Mouse (Mus musculus): ENCODE data around the gene Mctp1.
"Not testable (repeated sequence)": the region's sequence is repeated elsewhere in the genome, so short reads cannot be mapped to it uniquely, and the experiment has no call there.

Gene Mctp1

GRCm38 (mm10) chr13:76481601-76482000 is 97.3 kb downstream of the Mctp1 start:
- no peak for DNase-seq (ENCODE audit: low read depth in 1 of 2, low spot score in 2 of 2)

DNA sequence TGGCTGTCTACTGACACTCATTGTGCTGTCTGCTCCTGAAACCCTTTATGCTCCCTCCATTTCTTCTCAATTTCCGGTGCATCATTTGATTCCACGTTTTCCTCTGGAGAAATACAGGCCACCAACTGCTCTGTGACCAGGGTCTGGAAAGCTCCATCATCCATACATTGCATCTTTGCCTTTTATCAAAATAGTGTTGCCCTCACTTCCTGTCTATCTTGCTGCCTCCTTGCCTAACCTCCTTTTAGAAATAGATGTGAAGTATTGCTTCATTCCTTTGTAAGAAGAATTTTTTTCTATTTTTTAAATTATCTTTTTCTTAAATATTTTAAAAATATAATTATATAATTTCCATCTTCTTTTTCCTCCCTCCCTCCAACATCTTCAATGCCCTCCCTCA is 98.7 kb downstream of the Mctp1 start:
- DNase-seq (ENCODE audit: low read depth in 1 of 2, low spot score in 2 of 2): no peak

DNA sequence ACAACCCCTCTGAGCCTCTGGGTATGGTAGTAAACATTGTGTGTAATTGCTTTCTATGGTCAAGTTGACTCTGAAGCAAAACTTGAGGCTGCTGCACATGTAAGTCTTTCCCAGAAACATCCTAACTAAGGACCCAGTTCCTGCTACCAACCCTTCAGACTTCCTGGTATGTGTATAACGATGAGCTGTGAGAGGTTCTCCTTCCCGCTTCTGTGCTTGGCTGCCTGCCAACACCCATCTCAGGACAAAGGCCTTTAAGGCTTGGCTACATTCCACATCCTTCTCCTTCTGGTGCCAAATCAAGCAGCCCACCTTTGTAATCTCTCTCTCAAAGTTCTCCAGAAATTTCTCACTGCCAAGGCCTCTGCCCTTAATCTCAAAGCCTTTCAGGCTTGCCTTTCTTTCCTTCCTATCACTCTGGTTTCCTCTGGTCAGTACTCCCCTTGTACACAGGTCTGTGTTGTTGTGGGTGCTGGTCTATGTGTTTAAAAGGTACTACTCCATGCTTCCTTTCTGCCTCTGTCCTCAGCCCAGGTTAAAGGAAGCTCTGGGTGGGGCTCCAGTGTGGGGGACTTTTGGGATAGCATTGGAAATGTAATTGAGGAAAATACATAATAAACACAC is 99.9 kb downstream of the Mctp1 start:
- no peak for DNase-seq (ENCODE audit: low read depth in 1 of 2, low spot score in 2 of 2)

- no peak for DNase-seq (ENCODE audit: low read depth in 1 of 2, low spot score in 2 of 2)
Observed at GRCm38 (mm10) chr13:76515896-76516295, 131.6 kb downstream of the Mctp1 start.

GRCm38 (mm10) chr13:76523170-76523569 is 138.8 kb downstream of the Mctp1 start:
- DNase-seq (ENCODE audit: low read depth in 1 of 2, low spot score in 2 of 2): no peak

DNA sequence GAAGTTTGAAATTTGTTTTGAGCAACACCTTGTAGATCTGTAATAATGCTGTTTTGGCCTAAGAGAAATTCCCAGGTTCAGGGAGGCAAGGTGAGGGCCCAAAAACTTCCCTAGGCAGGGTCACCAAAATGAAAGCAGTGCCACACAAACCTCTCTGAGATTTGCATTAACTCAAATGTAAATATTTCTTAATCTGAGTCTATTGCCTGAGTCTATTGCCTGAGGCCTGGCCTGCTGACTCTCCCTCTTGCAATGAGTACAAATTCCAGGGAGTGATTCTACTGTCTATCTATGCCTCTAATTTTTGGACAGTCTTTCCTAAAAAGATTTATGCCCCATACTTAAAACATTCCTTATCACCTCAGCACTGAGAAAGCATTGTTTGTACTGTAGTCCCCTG is 143.0 kb downstream of the Mctp1 start:
- no peak for DNase-seq (ENCODE audit: low read depth in 1 of 2, low spot score in 2 of 2)

DNA sequence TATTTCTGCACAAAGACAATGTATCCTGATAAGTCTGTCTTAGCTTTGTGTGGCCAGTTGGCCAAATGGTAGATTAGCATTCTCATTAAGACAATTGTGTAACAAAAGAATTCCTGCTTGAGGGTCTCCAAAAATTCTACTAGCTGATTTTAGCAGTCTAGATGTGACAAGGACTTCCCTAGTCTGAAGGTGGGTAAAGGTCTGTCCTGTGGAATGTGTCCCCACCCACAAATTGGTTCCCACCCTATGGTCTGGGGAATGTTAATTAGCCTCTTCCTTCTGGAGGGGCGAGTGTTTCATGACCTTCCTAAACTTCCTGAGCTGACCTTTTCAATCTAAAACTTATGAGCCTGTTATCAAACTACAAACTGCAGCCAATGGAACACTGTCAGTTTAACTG is 143.4 kb downstream of the Mctp1 start:
- no peak for DNase-seq (ENCODE audit: low read depth in 1 of 2, low spot score in 2 of 2)

- no peak for DNase-seq (ENCODE audit: low read depth in 1 of 2, low spot score in 2 of 2)
Observed at GRCm38 (mm10) chr13:76529915-76530314, 145.6 kb downstream of the Mctp1 start.

DNA sequence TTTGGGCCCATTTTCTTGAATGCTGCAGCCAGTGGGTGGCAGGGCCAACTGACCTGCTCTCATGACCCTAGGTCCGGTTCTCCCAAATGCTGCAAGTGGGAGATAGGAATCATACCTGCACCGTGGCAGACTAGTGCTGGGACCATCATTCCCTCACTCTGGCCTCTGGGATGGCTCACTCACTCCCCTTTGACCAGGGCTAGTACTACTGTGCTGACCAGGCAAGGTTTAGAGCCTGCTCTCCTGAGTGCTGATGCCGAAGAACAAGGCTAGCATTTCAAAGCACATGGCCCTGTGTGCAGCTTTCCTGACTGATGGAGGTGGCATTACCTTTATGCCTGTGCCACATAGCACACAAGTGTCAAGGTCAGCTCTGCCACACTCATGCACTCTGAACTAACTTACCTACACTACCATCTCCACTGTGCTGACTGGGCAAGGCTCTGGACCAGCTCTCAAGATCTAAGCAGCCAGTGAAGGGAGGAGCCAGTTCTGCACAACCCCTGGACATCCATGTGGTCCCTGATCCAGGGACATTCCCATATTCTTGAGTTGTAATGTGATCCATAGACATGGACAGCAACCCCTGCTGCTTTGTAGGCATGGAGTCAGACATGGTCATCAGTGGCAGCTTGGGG is 146.7 kb downstream of the Mctp1 start:
- DNase-seq (ENCODE audit: low read depth in 1 of 2, low spot score in 2 of 2): no peak

GRCm38 (mm10) chr13:76547854-76548253 is 163.5 kb downstream of the Mctp1 start:
- no peak for DNase-seq (ENCODE audit: low read depth in 1 of 2, low spot score in 2 of 2)

DNA sequence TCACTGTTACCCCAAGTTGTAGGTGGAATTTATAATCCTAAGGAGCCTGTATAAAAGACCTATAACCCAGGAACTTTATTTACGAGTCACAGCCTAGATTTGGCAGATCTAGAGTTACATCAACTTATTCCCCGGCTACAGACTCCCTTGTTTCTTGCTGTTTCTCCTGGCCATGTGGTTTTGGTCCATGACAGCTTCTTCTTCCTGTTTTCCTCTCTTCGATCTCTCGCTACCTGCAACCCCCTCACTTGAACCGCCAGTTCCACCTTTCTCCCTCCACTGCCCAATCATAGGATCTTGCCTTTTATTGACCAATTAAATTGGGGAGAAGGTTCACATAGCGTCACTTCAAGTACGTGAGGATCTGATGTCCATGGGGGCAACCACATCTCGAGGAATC is 176.6 kb downstream of the Mctp1 start:
- DNase-seq (ENCODE audit: low read depth in 1 of 2, low spot score in 2 of 2): no peak

DNA sequence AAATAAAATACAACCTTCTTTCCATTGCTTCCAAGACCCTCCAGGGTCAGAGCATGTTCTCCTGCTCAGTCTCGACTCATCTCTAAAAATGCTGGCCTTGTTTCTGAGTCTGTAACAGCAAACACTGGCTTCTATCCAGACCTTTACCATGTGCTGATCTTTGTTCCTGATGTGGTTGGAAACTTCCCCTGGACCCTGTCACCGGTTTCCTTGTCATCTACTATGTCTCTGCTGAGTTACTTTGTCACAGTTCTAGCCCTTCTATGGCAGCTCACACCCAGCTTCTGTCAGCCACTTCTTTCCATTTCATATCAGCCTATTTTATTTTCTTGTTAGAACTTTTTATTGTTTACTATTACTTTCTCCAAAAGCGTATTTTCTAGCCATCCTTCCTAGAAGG is 177.3 kb downstream of the Mctp1 start:
- DNase-seq (ENCODE audit: low read depth in 1 of 2, low spot score in 2 of 2): no peak

GRCm38 (mm10) chr13:76564061-76564460 is 179.7 kb downstream of the Mctp1 start:
- DNase-seq (ENCODE audit: low read depth in 1 of 2, low spot score in 2 of 2): no peak

DNA sequence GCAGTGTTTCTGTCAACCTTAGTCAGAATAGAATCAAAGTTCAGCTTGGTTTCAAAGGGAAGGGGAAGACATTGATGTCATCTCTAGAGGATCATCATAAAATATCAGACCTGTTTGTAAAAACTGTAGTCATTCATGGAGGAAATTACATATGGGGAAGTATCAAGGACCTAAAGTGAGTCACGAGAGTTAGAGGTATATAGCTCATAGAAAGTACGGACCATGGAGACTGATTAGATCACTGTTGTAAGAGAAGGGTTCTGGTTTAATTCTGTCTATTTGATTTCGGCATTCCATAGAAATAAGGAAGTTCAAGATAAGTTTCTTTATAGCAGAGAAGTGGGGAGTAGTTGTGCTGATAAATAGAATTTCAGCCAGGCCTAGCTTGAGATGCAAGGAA is 181.7 kb downstream of the Mctp1 start:
- no peak for DNase-seq (ENCODE audit: low read depth in 1 of 2, low spot score in 2 of 2)

DNA sequence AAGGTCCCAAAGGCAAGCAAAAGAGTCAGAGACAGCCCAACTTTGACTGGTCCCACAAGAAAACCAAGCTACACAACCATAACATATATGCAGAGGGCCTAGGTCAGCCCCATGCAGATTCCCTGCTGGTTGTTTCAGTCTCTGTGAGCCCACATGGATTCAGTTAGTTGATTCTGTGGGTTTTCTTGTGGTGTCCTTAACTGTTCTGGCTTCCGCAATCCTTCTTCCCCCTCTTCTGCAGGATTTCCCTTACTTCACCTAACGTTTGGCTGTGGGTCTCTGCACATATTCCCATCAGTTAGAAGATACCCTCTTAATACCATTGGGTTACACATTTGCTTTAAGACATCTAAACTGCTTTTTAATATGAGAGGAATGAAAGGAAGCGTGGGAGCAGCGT is 183.1 kb downstream of the Mctp1 start:
- no peak for DNase-seq (ENCODE audit: low read depth in 1 of 2, low spot score in 2 of 2)

DNA sequence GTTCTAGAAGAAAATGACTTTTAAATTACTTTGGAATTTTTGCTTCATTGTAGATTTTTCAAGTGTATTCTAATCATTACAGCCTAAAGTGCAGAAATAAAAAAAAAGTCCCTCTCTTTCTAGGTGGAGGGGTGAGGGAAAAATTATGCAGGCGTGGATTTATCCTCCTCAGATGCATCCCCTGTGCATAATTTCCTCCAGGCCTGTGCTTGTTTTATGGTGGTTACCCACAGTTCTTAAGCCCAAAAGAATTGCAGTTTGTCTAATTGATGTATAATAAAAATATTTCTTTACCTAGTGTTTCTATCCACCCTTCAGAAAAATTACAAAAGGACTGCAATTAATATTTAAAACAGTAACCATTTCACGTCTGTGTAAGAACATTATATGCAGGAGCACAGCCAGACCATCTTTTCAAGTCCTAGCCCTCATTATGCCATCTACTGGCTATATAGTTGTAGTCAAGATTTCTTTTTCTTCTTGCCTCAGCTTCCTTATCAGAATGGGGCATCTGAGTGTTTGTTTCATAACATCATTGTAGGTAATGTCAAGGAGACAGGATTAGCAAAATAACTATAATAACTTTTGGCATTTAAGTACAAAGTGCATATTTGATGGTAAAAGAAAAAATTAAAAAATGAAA is 184.4 kb downstream of the Mctp1 start:
- no peak for DNase-seq (ENCODE audit: low read depth in 1 of 2, low spot score in 2 of 2)

- DNase-seq (ENCODE audit: low read depth in 1 of 2, low spot score in 2 of 2): peak; percentile 48 to 57
Observed at GRCm38 (mm10) chr13:76579414-76579813, 195.1 kb downstream of the Mctp1 start.

DNA sequence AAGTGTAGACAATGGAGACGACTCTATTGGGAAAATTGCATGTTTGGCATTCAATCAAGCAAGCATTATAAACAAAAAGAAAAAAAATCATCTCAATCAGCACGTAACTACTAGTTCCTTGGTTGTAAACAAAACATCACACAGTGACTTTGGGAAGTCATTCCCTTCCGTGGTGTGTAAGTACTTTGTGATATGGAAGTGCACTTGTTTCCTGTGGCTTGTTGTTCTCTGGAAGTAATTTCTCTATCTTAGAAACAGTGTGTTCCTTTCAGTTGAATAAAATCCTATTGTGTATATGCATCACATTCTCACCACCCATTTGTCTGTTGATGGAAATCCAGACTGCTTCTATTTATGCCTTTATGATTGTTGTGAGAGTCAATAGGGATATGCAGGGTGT is 201.1 kb downstream of the Mctp1 start:
- no peak for DNase-seq (ENCODE audit: low read depth in 1 of 2, low spot score in 2 of 2)

GRCm38 (mm10) chr13:76590709-76591108 is 206.4 kb downstream of the Mctp1 start:
- not testable (repeated sequence) for DNase-seq (ENCODE audit: low read depth in 1 of 2, low spot score in 2 of 2)

- DNase-seq (ENCODE audit: low read depth in 1 of 2, low spot score in 2 of 2): no peak
Observed at GRCm38 (mm10) chr13:76591189-76591588, 206.9 kb downstream of the Mctp1 start.

- no peak for DNase-seq (ENCODE audit: low read depth in 1 of 2, low spot score in 2 of 2)
Observed at GRCm38 (mm10) chr13:76591692-76592091, 207.4 kb downstream of the Mctp1 start.

DNA sequence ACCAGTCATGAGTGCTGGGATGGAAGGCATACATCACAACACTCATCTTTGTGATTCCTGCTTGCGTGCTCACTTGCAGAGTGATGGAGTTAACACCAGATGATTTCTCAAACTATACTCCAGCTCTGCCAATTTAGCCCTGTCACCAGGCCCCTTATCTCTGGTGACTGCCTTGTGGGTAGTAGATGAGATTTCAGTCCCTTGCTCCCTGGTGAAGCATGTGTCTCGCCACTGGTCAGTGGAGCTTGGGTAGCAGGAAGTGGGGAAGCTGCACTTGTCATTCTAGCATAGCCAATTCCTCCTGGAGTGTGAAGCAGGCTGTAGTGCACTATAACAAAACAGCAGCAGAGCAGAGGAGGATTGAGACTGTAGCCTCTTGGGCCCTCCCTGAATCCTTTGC is 208.6 kb downstream of the Mctp1 start:
- no peak for DNase-seq (ENCODE audit: low read depth in 1 of 2, low spot score in 2 of 2)

DNA sequence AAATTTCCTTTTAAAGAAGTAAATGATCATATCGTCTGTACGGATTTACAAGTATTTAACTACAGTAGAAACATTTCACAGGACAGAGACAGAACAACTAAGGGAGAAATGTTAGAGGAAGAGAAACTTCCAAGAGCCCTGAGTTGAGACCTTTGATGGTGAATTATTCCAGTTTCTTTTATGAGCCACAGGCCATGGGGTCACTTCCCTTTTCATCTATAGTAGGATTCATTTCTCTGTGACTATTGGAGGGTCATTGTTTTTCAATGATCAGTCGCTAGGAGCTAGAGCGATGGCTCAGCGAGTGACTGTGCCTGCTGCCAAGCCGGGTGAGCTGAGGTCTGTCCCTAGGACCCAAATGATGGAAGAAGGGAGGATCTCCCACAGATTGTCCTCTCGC is 212.7 kb downstream of the Mctp1 start:
- DNase-seq (ENCODE audit: low read depth in 1 of 2, low spot score in 2 of 2): no peak

Data from monocyte, adult 2 months (primary cell).